Mouse (Mus musculus) kidney, postnatal 14 days (tissue): ENCODE results near the gene Brpf3.
"Not testable (repeated sequence)": the region's sequence is repeated elsewhere in the genome, so short reads cannot be mapped to it uniquely, and the experiment has no call there.

Experiments used
- DNase-seq: peaks from one replicate; pipeline ENCODE4 v3.0.0; 2022; ENCODE audit warnings: mixed read lengths

Brpf3 gene

DNA sequence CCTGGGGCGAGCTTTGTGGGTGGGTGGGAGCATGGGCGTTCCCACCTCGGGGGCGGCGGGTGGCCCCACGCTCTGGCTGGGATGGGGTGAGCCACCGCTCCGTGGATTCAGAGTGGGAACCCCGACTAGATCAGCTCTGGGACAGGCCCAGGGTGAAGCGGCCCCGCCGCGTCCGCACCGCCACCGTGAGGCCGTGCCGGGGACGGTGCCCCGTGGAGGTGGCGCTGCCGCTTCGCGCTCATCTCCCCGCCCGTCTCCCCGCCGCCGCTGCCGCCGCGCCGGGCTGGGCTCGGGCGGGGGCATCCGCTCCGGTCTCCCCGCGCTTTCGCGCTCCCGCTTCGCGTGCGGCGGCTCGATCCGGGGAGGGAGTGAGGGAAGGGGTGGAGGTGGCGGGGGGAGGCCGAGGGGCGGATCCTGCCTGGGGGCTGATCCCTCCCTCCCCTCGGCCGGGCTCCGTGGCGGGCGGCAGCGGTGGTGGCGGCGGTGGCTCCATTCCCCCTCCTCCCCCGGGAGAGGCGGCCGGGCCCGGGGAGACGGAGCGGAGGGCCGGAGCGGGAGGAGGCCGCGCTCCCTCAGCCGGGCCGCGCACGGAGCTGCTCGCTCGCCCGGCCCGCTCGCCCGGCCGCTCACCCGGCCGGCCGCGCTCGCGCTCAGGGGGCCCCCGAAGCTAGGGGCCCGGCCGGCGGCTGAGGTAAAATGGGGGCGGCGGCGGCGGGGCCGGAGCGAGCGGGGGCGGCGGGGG is at the start of gene Brpf3:
Brpf3 (plus strand) TSS at position 420 of the 742 bp plus-strand sequence.
- DNase-seq = peak; percentile 90

GRCm38 (mm10) chr17:28756447-28756846 is 44.4 kb upstream of the Brpf3 start:
- DNase-seq = no peak

DNA sequence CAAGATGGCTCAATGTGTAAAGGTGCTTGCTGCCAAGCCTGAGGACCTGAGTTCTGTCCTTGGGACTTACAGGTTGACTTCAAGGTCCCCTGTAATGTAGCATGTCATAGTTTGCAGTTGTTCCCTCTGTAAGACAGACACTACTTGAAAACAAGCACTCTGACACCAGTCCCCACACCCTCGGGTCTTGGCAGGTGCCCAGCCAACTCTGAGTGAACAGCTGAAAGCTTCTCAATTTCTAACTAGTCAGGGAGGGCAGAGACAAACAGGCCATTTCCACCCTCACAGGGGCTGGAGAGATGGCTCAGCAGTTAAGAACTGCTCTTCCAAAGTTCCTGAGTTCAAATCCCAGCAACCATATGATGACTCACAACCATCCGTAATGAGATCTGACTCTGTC is 43.4 kb upstream of the Brpf3 start:
- no peak for DNase-seq

DNA sequence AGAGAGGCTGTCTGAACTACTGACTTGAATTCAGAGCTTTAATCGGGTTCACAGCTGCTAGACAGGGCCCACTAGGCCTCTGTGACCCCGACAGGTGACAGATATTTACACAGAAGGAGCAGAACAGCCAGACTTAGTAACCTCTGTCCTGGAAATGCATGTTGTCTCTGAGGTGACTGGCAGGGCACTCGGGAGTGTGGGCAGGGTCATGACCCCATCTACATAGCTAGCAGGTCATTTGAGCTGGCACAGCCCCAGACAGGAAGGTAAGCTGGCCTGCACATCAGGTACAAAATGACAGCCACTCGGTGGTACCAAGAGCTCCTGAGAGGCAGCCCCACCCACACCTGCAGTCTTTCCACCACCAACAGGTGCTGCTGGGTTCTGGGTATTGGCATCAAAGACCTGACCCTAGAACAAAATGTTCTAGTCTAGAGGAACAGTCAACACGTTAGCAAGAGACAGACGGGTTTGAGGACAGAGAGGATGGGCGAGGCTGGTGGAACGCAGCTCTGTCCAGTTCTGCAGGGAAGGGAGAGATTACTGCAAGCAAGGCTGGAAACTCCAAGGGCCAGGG is 40.1 kb upstream of the Brpf3 start:
- no peak for DNase-seq

GRCm38 (mm10) chr17:28761871-28762270 is 39.0 kb upstream of the Brpf3 start:
- peak; percentile 81 for DNase-seq

- DNase-seq = no peak
Observed at GRCm38 (mm10) chr17:28766203-28766602, 34.7 kb upstream of the Brpf3 start.

GRCm38 (mm10) chr17:28766781-28767515 is 33.9 kb upstream of the Brpf3 start:
- no peak for DNase-seq

- peak; percentile 59 for DNase-seq
Observed at GRCm38 (mm10) chr17:28769121-28769874, 31.6 kb upstream of the Brpf3 start, which contains the start of gene Mapk13. Gene Mapk13, plus strand, starts transcription at chr17:28769297.

DNA sequence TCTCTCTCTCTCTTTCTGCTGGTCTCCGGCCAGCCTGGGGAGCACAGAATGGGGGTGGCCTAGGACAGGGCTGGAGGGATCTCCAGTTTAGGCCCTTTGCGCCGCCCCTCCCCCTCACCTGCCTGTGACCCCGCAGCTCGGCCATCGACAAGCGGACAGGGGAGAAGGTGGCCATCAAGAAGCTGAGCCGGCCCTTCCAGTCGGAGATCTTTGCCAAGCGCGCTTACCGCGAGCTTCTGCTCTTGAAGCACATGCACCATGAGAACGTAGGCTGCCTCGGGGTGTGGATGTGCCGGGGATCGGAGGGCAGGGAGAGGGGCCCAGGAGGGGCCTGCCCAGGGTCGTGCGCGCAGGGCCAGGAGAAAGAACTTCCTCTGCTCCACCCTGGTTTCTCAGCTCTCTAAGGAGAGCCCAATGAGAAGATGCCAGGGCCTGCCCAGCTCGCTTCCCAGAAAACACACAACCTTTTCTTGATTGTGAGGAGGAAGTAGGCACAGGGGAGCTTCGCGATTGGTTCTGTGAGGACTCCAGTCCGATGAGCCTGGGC is 30.9 kb upstream of the Brpf3 start:
- DNase-seq = peak; percentile 28

- DNase-seq = no peak
Observed at GRCm38 (mm10) chr17:28771289-28771688, 29.6 kb upstream of the Brpf3 start.

GRCm38 (mm10) chr17:28774303-28774702 is 26.6 kb upstream of the Brpf3 start:
- DNase-seq = not testable (repeated sequence)

DNA sequence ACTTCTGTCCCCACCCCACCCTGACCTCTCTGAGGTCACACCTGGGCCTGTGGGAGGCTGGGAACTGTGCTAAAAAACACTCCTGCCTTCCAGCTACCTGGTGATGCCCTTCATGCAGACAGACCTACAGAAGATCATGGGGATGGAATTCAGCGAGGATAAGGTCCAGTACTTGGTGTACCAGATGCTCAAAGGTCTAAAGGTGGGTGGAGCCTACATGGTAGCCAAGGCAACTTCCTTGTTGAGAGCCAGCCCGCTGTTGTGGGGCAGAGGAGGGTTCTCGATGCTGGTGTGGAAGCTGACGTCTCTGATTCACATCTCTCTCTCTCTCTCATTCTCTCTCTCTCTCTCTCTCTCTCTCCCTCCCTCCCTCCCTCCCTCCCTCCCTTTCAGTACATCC is 25.7 kb upstream of the Brpf3 start:
- DNase-seq = no peak

DNA sequence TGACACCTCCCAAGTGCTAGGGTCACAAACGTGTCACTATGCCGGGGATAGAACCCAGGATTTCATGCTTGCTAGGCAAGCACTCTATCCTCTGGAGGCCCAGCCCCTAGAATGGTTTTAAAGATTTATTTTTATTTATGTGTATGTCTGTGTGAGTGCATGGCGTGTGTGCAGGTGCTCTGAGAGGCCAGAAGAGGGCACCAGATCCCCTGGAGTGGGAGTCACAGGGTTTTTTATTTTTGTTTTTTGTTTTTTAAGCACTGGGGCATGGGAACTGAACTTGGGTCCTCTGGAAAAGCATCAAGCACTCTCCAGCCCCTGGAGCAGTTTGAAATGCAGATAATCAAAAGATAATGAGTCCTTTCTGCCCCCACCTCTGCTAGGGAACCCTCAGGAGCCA is 24.1 kb upstream of the Brpf3 start:
- no peak for DNase-seq

DNA sequence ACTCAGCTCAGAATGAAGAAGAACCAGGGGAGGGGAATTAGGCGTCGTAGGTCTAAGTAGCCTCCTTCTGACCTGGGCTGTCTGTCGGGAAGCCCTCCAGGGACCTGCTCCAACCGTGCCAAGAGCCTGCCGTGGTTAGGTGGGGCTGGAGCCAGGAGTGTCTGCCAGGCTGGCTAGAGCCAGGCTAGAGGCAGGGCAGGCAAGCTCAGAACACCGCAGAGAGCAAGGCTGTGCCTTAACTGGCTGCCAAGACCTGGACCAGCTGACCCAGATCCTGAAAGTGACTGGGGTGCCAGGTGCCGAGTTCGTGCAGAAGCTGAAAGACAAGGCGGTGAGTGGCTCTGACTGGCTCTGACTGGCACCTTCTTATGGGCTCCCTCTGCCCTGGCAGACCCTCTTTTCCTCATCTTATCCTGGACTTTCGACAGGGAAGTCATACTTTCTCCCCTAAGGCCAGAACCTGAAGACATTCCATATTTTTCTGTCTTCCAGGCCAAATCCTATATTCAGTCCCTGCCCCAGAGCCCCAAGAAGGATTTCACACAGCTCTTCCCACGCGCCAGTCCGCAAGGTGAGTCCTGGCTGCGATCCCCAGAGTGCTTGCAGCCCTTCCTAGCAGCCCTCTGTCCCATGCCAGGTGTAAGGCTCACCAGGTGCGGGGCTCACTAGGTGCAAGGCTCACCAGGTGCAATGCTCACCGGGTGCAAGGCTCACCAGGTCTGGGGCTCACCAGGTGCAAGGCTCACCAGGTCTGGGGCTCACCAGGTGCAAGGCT is 23.5 kb upstream of the Brpf3 start:
- no peak for DNase-seq

- DNase-seq = no peak
Observed at GRCm38 (mm10) chr17:28779735-28780134, 21.2 kb upstream of the Brpf3 start.

- DNase-seq = no peak
Observed at GRCm38 (mm10) chr17:28780836-28781235, 20.1 kb upstream of the Brpf3 start.

DNA sequence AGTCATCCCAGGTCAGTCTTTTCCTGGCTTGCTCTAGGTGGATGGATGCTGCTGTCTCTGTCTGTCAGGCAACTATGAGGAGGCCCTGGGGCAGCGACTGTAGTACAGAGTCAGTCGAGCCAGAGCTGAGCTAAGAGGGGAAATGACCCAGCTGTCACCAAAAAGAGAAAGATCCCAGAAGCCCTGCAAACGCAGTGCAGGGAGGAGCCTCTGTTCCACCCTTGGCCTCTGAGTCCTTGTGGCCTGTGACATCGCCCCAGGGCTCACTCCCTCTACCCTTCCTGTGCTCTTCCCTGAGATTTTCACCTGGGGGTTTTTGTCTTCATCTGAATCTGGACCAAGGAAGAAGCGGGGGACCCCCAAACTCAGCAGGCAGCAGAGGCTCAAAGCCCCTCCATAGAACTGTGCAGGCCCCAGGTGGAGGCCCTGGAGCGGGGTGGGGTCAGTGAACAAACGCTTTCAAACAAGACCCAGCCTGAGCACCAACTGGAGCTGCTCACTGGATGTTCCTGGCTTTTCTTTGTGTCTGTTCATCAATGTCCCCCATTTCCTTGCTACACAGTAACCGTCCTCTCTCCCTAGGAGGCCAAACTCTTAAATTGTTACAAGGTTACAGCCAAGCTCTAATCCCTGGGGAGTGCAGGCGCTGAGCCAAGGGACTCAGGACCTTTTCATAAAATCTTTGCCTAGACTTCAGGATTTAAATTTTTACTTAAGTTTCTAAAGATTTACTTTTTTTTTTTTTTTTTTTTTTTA is 19.4 kb upstream of the Brpf3 start:
- peak; percentile 38 for DNase-seq

- no peak for DNase-seq
Observed at GRCm38 (mm10) chr17:28785036-28785435, 15.9 kb upstream of the Brpf3 start.

GRCm38 (mm10) chr17:28787507-28787906 is 13.4 kb upstream of the Brpf3 start:
- DNase-seq = no peak

- no peak for DNase-seq
Observed at GRCm38 (mm10) chr17:28797031-28797430, 3.9 kb upstream of the Brpf3 start.
